Mouse (Mus musculus): ENCODE measurements around the gene Relt.

The Relt gene

DNA sequence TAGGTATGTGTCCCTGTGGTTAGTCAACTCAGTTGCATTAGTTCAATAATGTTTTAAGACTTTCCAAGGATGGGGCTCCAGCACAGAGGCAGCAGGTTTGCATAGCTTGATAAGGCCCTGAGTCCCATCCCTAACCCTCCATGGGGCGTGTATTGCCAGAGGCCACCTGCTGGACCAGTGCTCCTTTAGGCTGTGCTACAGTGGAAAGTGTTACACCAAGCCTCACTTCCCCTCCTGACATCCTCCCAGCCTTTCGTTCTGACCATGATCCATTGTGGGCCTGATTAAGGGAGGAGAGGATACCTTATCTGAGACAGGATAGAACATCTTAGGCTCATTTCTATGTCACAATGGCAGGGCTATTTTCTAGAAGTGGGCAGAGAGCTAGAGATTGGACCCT is 19.4 kb downstream of the Relt start:
- no peak for DNase-seq

- DNase-seq: no peak
Observed at GRCm38 (mm10) chr7:100842175-100842574, 21.1 kb downstream of the Relt start.

- DNase-seq: no peak
Observed at GRCm38 (mm10) chr7:100841608-100842007, 21.6 kb downstream of the Relt start.

GRCm38 (mm10) chr7:100840906-100841305 is 22.3 kb downstream of the Relt start:
- DNase-seq: no peak

- no peak for DNase-seq
Observed at GRCm38 (mm10) chr7:100839632-100840402, 23.4 kb downstream of the Relt start.

- DNase-seq: no peak
Observed at GRCm38 (mm10) chr7:100837701-100838100, 25.5 kb downstream of the Relt start.

DNA sequence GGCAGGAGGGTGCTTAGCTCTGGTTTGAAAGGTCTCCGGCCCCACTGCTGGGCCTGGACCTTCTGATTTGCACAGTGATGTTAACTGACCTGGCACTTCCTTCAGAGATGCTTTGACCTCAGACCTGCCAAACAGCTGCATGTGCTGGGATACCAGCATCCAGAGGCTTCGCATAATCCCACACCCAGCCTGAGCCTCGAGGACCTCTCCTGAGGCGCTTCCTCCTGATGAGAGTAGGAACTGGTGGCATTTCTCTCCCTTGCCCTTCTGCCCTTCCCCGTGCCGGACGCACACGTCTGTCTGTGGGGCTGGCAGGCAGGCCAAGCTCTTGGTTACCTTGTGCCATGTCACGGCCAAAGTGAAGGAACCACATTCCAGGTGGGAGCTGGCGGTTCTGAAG is 26.6 kb downstream of the Relt start:
- no peak for DNase-seq

GRCm38 (mm10) chr7:100835711-100836110 is 27.5 kb downstream of the Relt start:
- DNase-seq: no peak

- DNase-seq: no peak
Observed at GRCm38 (mm10) chr7:100835168-100835567, 28.1 kb downstream of the Relt start.

DNA sequence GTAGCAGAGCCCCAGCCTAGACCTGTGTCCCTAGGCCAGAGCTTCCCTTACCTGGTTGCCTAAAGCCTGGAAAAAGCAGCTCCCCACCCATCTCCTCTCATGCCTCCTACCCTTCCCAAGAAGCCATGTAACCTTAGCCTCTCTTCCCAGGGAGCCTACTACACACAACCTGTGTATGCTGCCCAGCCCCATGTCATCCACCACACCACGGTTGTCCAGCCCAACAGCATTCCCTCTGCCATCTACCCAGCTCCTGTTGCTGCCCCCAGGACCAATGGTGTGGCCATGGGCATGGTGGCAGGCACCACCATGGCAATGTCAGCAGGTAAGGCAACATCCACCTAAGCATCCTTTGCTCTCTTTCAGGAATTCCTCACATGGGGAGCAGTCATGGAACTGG is 29.4 kb downstream of the Relt start:
- DNase-seq: no peak

- no peak for DNase-seq
Observed at GRCm38 (mm10) chr7:100828549-100828948, 34.7 kb downstream of the Relt start.

GRCm38 (mm10) chr7:100824661-100825060 is 38.6 kb downstream of the Relt start:
- DNase-seq: no peak

GRCm38 (mm10) chr7:100818401-100819064 is 44.7 kb downstream of the Relt start:
- no peak for DNase-seq

- no peak for DNase-seq
Observed at GRCm38 (mm10) chr7:100817442-100817760, 45.8 kb downstream of the Relt start.

DNA sequence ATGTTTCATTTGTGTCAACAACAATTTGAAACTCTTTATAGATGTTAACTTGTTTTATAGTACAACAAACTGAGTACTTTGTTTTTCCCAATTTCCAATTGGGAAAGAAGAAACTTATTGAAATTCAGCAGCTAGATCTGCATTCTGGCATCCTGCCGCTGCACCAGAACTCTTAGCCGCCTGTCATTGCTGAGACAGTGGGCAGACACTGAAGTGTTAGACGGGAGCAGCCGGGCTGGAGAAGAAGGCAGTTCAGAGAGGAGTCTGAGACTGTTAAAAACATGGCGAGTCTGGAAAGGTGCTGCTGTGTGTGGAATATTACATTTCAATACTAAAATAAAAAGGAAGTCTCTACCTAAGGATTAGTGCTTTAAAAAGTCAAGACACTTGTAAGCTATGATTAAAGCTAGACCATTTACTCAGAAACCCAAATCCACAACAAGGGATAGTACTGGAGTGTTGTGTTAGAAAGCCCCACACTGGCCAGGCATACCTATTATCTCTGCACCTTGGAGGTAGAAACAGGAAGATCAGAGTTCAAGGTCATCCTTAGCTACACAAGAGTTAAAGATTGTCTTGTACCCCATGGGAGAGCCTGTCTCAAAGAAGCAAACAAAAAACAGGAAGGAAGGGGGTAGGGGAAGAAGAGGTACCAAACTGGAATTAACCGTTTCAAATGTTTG is 46.3 kb downstream of the Relt start:
- no peak for DNase-seq

DNA sequence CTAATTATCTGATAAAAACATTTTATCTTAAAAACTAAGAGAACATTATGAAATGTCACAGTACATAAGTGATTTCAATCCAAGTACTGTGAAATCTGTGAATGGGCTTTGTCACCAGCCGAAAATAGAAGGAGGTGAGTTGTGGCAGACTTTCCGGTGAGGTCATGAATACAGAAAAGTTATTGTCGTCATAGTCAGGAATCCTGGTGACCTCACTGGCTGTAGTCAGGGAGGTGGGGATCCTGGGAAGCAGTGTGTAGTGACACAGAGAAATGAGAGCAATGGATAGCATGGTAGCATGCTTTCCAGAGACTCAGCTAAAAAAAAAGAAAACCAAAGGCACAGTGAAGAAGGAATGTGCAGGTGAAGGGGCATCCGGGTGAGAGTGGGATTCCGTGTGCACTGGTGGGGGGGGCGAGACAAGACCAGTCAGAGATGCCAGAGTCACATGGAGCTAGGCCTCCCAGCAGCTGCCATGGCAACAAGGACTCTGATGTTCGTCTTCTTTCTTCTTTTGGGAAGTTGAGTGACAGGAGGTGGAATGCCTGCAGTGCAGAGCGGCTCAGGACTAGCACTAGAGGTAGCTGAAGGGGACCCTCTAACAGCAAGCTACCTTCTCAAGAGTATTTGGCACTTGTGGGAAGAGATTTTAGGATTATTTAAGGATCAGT is 47.2 kb downstream of the Relt start:
- DNase-seq: peak; percentile 40

- no peak for DNase-seq
Observed at GRCm38 (mm10) chr7:100812641-100813040, 50.6 kb downstream of the Relt start.

GRCm38 (mm10) chr7:100811912-100812311 is 51.3 kb downstream of the Relt start:
- DNase-seq: no peak

GRCm38 (mm10) chr7:100805391-100805790 is 57.9 kb downstream of the Relt start:
- DNase-seq: no peak

DNA sequence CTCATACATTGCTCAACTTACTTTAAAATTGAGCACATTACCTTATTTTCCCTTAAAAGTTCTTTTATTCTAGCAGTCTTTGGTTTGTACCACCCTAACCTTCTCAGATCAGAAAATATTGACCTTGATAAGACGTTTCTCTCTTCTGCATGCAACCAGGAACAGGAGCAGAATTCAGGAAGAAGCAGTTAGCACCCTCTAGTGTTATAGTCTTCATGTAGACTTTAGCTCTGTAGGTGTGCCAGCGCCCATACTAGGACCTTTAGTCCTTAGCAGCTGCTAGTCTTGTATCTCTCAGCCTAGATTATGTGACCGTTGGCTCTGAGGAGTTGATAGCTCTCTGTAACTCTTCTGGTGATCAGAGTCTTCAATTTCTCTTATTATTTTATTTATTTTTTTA is 64.4 kb downstream of the Relt start:
- DNase-seq: no peak

Measured in embryo, embryonic 11 days (tissue).